In the genomic region with DNA sequence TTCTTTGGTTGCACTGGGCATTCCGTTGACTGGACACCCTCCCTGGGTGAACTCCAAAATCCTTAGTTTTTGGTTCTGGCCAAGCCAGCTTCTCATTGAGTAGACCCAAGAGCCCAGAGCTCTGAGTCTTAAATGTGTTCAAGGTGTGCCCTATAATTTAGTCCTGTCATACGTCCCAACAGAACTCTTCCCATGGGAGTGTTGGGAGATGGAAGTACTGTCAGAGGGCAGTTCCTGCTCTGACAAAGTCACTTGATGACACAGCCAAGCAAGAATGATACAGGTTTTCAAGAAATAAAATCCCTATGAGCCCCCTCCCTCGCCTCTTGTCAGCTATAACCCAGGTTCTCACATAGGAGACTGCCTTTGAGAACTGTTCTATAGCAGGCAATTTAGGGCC, we compare ENCODE assay signal across 9 mouse cellular contexts. TPM values are rescaled to one million over a fixed set of nuclear protein-coding genes. Genes with fewer than 3 reads are reported as not detected.
A peak's percentile ranks its signal among the peaks of the same experiment; 100 is the strongest.
DNase-seq lines count a peak whose midpoint lies in the region; ATAC-seq and TF ChIP-seq lines count a peak whose summit lies in the region.
"Had no signal": no experiment of that assay in that cellular context is flagged by ENCODE, and none has a peak within 500 bp of the region (broad histone marks: within the 10 kb centered on the region; RNA-seq: fewer than 3 reads in every experiment).

No protein-coding gene starts in this region.

- 0 out of 2 replicates have a peak, but pooled peaks have one; percentile 21 for ATAC-seq in heart, embryonic 11.5 days (replicated peaks; ENCODE audit: insufficient number of reproducible peaks, low FRiP score, low TSS enrichment)
- no peak for ATAC-seq in hindbrain, embryonic 13.5 days (ENCODE audit: low FRiP score)
- 0 out of 2 replicates have a peak, but pooled peaks have one; percentile 3 for ATAC-seq in midbrain, embryonic 11.5 days (ENCODE audit: low FRiP score)
- no peak for ATAC-seq in megakaryocyte, adult 5-6 weeks (ENCODE audit: poor library complexity, severe bottlenecking)

- no peaks in the 10 kb centered on the region for H3K9me3 ChIP-seq in heart, embryonic 11.5 days (replicated peaks; ENCODE audit: control insufficient read depth, low read length)
- H3K9me3 ChIP-seq in hindbrain, embryonic 13.5 days = peaks cover 2% of the 10 kb centered on the region; the same call in 1 of the 2 replicates
- H3K9me3 ChIP-seq in midbrain, embryonic 11.5 days (ENCODE audit: control insufficient read depth, low read length) = no peaks in the 10 kb centered on the region

- H3K36me3 ChIP-seq in heart, embryonic 11.5 days (ENCODE audit: control insufficient read depth, insufficient read depth, low read length) = peaks cover 7% of the 10 kb centered on the region; the same call in 1 of the 2 replicates
- H3K36me3 ChIP-seq in hindbrain, embryonic 13.5 days = peaks cover 29% of the 10 kb centered on the region
- H3K36me3 ChIP-seq in midbrain, embryonic 11.5 days (ENCODE audit: control insufficient read depth, insufficient read depth, low read length) = peaks cover 3% of the 10 kb centered on the region; the same call in 1 of the 2 replicates

- no peak for DNase-seq in heart, postnatal 4 days
- DNase-seq in midbrain, embryonic 11.5 days (ENCODE audit: low spot score, missing footprints) = no peak
- DNase-seq in layer of hippocampus, adult 2 months (ENCODE audit: low spot score in 2 of 2) = no peak
- no peak for DNase-seq in testis, postnatal 14 days (ENCODE audit: low spot score)

- TF ChIP-seq CTCF in layer of hippocampus, adult 2 months (conservative IDR thresholded peaks at IDR 0.05) = no peak

- no peaks in the 10 kb centered on the region for H3K27me3 ChIP-seq in heart, embryonic 11.5 days (ENCODE audit: control insufficient read depth, insufficient read depth, low read length)
- no peaks in the 10 kb centered on the region for H3K27me3 ChIP-seq in hindbrain, embryonic 13.5 days
- H3K27me3 ChIP-seq in midbrain, embryonic 11.5 days (ENCODE audit: control insufficient read depth, insufficient read depth, low read length) = no peaks in the 10 kb centered on the region

- peaks cover 2% of the 10 kb centered on the region; the same call in 1 of the 2 replicates for H3K4me1 ChIP-seq in heart, embryonic 11.5 days (ENCODE audit: control insufficient read depth, insufficient read depth, low read length)
- no peaks in the 10 kb centered on the region for H3K4me1 ChIP-seq in brown adipose tissue, adult 24 weeks (ENCODE audit: control insufficient read depth, insufficient read depth, insufficient read length, low read length)
- H3K4me1 ChIP-seq in hindbrain, embryonic 13.5 days (replicated peaks) = peaks cover 12% of the 10 kb centered on the region
- peaks cover 8% of the 10 kb centered on the region; the same call in 1 of the 2 replicates for H3K4me1 ChIP-seq in midbrain, embryonic 11.5 days (ENCODE audit: control insufficient read depth, insufficient read depth, low read length)

- 66% methylated on average over 3 of the region's 3 CpGs for WGBS in heart, embryonic 11.5 days (ENCODE audit: insufficient replicate concordance)
- 76% methylated on average over 3 of the region's 3 CpGs for WGBS in hindbrain, embryonic 13.5 days
- WGBS in midbrain, embryonic 11.5 days = 73% methylated on average over 3 of the region's 3 CpGs

- H3K27ac ChIP-seq in heart, embryonic 11.5 days (ENCODE audit: low read depth, low read length) = no peak overlapping the region
- no peak overlapping the region for H3K27ac ChIP-seq in brown adipose tissue, adult 24 weeks (replicated peaks; ENCODE audit: low read depth, low read length)
- no peak overlapping the region for H3K27ac ChIP-seq in hindbrain, embryonic 13.5 days
- H3K27ac ChIP-seq in midbrain, embryonic 11.5 days (ENCODE audit: low read depth, low read length) = no peak overlapping the region
- H3K27ac ChIP-seq in layer of hippocampus, adult 2 months = no peak overlapping the region

- peak overlapping the region; percentile 55; the same call in 1 of the 2 replicates for H3K4me3 ChIP-seq in heart, embryonic 11.5 days (ENCODE audit: low read depth, low read length)
- H3K4me3 ChIP-seq in brown adipose tissue, adult 24 weeks (ENCODE audit: insufficient read depth, low read depth, low read length) = peak overlapping the region; percentile 56; the same call in 1 of the 2 replicates
- H3K4me3 ChIP-seq in hindbrain, embryonic 13.5 days = peak overlapping the region; percentile 59
- H3K4me3 ChIP-seq in midbrain, embryonic 11.5 days (ENCODE audit: low read depth, low read length) = peak overlapping the region; percentile 50; the same call in 1 of the 2 replicates
- H3K4me3 ChIP-seq in layer of hippocampus, adult 2 months = no peak overlapping the region

- no peak overlapping the region for H3K9ac ChIP-seq in heart, embryonic 11.5 days (ENCODE audit: low read depth, low read length)
- H3K9ac ChIP-seq in hindbrain, embryonic 13.5 days = no peak overlapping the region
- H3K9ac ChIP-seq in midbrain, embryonic 11.5 days (ENCODE audit: low read length) = no peak overlapping the region

- H3K4me2 ChIP-seq in heart, embryonic 11.5 days = peak overlapping the region; percentile 89
- peak overlapping the region; percentile 99 for H3K4me2 ChIP-seq in hindbrain, embryonic 13.5 days
- peak overlapping the region; percentile 99 for H3K4me2 ChIP-seq in midbrain, embryonic 11.5 days

RNA-seq across cellular contexts. Expression of a gene that starts 0.4 kb away (rescaled TPM):
- polyA plus RNA-seq in heart, embryonic 11.5 days (2014; fragmentation: Nextera tagmentation; extraction: Ambion mirVana) = 0.39 TPM in 1 of 2 replicates, not detected in the other
- not detected for total RNA-seq in heart, postnatal 4 days (2021)
- not detected in 2 replicates for polyA plus RNA-seq in brown adipose tissue, adult 24 weeks (2012; ENCODE audit: insufficient read depth, insufficient read length, missing spikeins)
- 0.35 and 0.36 TPM in 2 replicates for polyA plus RNA-seq in hindbrain, embryonic 13.5 days (2015; fragmentation: Nextera tagmentation; extraction: Ambion mirVana)
- 0.18 and 0.21 TPM in 2 replicates for polyA plus RNA-seq in midbrain, embryonic 11.5 days (2014; fragmentation: Nextera tagmentation; extraction: Ambion mirVana)
- 1 to 10 TPM in 1 of 2 experiments, under 1 TPM in 1; 0.76 to 1.0 TPM for total RNA-seq in layer of hippocampus, adult 2 months (2021)
- not detected in 2 replicates for total RNA-seq in megakaryocyte, adult 5-6 weeks (2015)
- total RNA-seq in megakaryocyte, adult 5-6 weeks (2017) = not detected in 2 replicates
- total RNA-seq: monocyte, adult 5-6 weeks had no signal

RNA-seq across cellular contexts. Expression of a gene that starts 24.3 kb away (rescaled TPM):
- polyA plus RNA-seq in heart, embryonic 11.5 days (2014; fragmentation: Nextera tagmentation; extraction: Ambion mirVana) = 78.1 and 88.6 TPM in 2 replicates
- 10 to 100 TPM; 40.9 to 41.0 TPM for total RNA-seq in heart, postnatal 4 days (2021)
- polyA plus RNA-seq in brown adipose tissue, adult 24 weeks (2012; ENCODE audit: insufficient read depth, insufficient read length, missing spikeins) = 33.8 and 36.6 TPM in 2 replicates
- 109 and 115 TPM in 2 replicates for polyA plus RNA-seq in hindbrain, embryonic 13.5 days (2015; fragmentation: Nextera tagmentation; extraction: Ambion mirVana)
- polyA plus RNA-seq in midbrain, embryonic 11.5 days (2014; fragmentation: Nextera tagmentation; extraction: Ambion mirVana) = 138 and 148 TPM in 2 replicates
- total RNA-seq in layer of hippocampus, adult 2 months (2021) = 10 to 100 TPM; 44.5 to 46.3 TPM
- 45.3 and 69.6 TPM in 2 replicates for total RNA-seq in megakaryocyte, adult 5-6 weeks (2015)
- 67.3 and 83.9 TPM in 2 replicates for total RNA-seq in megakaryocyte, adult 5-6 weeks (2017)

RNA-seq across cellular contexts. Expression of a gene that starts 24.4 kb away (rescaled TPM):
- polyA plus RNA-seq in heart, embryonic 11.5 days (2014; fragmentation: Nextera tagmentation; extraction: Ambion mirVana) = 0.34 and 0.68 TPM in 2 replicates
- total RNA-seq in heart, postnatal 4 days (2021) = 1 to 10 TPM; 1.7 to 2.9 TPM
- 2.8 and 3.6 TPM in 2 replicates for polyA plus RNA-seq in brown adipose tissue, adult 24 weeks (2012; ENCODE audit: insufficient read depth, insufficient read length, missing spikeins)
- polyA plus RNA-seq in hindbrain, embryonic 13.5 days (2015; fragmentation: Nextera tagmentation; extraction: Ambion mirVana) = 2.1 and 2.8 TPM in 2 replicates
- polyA plus RNA-seq in midbrain, embryonic 11.5 days (2014; fragmentation: Nextera tagmentation; extraction: Ambion mirVana) = 0.82 and 1.5 TPM in 2 replicates
- total RNA-seq in layer of hippocampus, adult 2 months (2021) = 10 to 100 TPM; 19.3 to 19.7 TPM
- total RNA-seq in megakaryocyte, adult 5-6 weeks (2015) = 0.27 TPM in 1 of 2 replicates, not detected in the other
- 0.44 and 1.2 TPM in 2 replicates for total RNA-seq in megakaryocyte, adult 5-6 weeks (2017)

Comparison
In these comparisons a context has a peak if more than half of its experiments do, and no peak if none do; other contexts are left out.
1. ATAC-seq: peak in heart, embryonic 11.5 days (single experiment) and midbrain, embryonic 11.5 days (single experiment); none in hindbrain, embryonic 13.5 days (single experiment) and megakaryocyte, adult 5-6 weeks (single experiment).
2. Peak in every context shown above with its lines, with median percentiles within 50 percentile points of each other: H3K4me2 ChIP-seq.